Mouse (Mus musculus) heart, embryonic 15.5 days (tissue): ENCODE results near the gene Med13l. TPM values are rescaled to one million over a fixed set of nuclear protein-coding genes. Genes with fewer than 3 reads are reported as not detected.
"Not testable (repeated sequence)": the region's sequence is repeated elsewhere in the genome, so short reads cannot be mapped to it uniquely, and the experiment has no call there.

Experiments used
- ATAC-seq: fragments of 200-750 bp; cut with Nextera tagmentation; replicated peaks from 2 replicates; pipeline ENCODE4 v1.8.0; 2017; ENCODE audit warnings: low read depth, moderate TSS enrichment; ENCODE audit not compliant: insufficient number of reproducible peaks, insufficient read depth, low FRiP score
- H3K27ac ChIP-seq: fragments of 300-500 bp; sonication (generic); 2 replicates; pipeline ENCODE4 v1.5.1; 2015; ENCODE audit warnings: mild to moderate bottlenecking, inconsistent platforms
- H3K27me3 ChIP-seq: fragments of 300-500 bp; sonication (generic); 2 replicates; pipeline ENCODE4 v1.6.1; 2015; ENCODE audit warnings: inconsistent platforms
- H3K36me3 ChIP-seq: fragments of 300-500 bp; sonication (generic); 2 replicates; pipeline ENCODE4 v1.6.1; 2015; ENCODE audit warnings: mild to moderate bottlenecking, inconsistent platforms
- H3K4me1 ChIP-seq: fragments of 300-500 bp; sonication (generic); replicated peaks from 2 replicates; pipeline ENCODE4 v1.6.1; 2015; ENCODE audit warnings: inconsistent platforms
- H3K4me2 ChIP-seq: fragments of 300-500 bp; sonication (generic); 2 replicates; pipeline ENCODE4 v1.6.1; 2015; ENCODE audit warnings: inconsistent platforms, mild to moderate bottlenecking, moderate library complexity
- H3K4me3 ChIP-seq: fragments of 300-500 bp; sonication (generic); 2 replicates; pipeline ENCODE4 v1.5.1; 2015; ENCODE audit warnings: mild to moderate bottlenecking, inconsistent platforms
- H3K9ac ChIP-seq: fragments of 300-500 bp; sonication (generic); 2 replicates; pipeline ENCODE4 v1.6.1; 2015; ENCODE audit warnings: mild to moderate bottlenecking, inconsistent platforms
- H3K9me3 ChIP-seq: fragments of 300-500 bp; sonication (generic); replicated peaks from 2 replicates; pipeline ENCODE4 v1.6.1; 2016; ENCODE audit warnings: inconsistent platforms
- WGBS: fragments of 180-500 bp; shearing (Covaris S2); methylation state at CpG from one replicate; pipeline ENCODE4 v1.1.7; 2015; ENCODE audit warnings: mixed read lengths; 5-methylcytosine and 5-hydroxymethylcytosine counted together
- polyA plus RNA-seq: library from polyadenylated mRNA; unstranded; fragments of >200 nt; fragmentation: Nextera tagmentation; extraction: Ambion mirVana; gene quantifications from 2 replicates; pipeline ENCODE4 v1.2.1, GENCODE M21; 2015

Gene Med13l
- polyA plus RNA-seq, 1 experiment from 2014 or later, result 6.1 TPM

DNA sequence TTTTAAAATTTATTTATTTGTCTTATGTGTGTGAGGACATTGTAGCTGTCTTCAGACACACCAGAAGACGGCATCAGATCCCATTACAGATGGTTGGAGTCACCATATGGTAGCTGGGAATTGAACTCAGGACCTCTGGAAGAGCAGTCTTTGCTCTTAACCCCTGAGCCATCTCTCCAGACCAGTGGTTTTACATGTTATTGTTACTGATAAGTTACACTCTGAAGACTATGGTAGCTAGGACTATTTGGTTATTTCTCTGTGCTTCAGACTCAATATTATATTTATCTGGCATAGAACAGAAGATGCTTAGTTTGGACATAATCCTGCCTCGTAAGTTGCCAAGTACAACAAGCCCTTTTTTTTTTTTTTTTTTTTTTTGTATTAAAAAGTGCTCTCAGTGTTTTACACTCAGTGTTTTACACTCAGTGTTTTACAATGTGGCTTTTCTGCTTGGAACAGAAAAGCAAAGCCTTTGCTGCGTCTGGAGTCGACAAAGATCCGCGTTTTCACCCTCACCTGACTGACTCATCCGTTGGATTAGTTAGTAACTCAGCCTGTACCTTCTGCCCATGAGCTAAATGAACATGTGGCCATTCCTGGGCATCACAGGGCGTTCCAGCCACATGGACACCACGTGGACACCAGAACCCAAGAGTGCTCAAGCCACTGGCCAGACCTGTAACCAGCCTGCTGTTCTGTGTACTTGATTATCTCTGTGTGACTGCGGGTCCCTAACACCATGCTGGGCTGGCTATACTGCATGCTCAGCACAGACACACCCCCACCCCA, 88.9 kb downstream of the Med13l start:
- Histone ChIP-seq H3K36me3 (no peaks in the 10 kb centered on the region), H3K4me3 (no peak overlapping the region), H3K27ac (no peak overlapping the region), H3K4me1 (peaks cover 39% of the 10 kb centered on the region), H3K4me2 (no peak overlapping the region), H3K9me3 (no peaks in the 10 kb centered on the region), H3K9ac (no peak overlapping the region), H3K27me3 (no peaks in the 10 kb centered on the region)
- 81% methylated on average over 10 of the region's 10 CpGs for WGBS
- ATAC-seq, result no peak

DNA sequence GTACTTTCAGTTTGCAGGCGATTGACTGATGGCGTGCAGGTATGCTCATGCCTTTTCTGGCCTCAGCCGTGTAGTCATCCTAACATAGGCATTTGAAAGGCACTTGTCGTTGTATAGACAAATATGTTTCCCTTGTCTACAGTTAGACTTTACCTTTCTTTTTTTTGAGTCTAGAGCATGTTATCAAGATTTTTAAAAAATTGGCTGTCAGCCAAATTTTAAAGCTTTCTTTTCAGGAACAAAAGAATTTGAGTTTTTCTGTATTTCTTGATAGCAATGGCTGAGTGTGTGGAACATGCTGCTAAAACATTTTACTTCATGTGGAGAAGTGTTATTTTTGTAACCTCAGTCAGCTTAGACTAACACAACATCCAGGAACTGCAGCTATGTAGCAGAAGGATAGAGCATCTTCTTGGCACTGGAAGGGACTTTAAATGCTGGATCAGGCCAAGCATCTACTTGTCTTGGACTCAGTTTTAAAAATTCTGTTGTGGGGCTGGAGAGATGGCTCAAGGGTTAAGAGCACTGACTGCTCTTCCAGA, 89.6 kb downstream of the Med13l start:
- H3K4me3 ChIP-seq, result no peak overlapping the region
- 68% methylated on average over 4 of the region's 4 CpGs for whole genome bisulfite sequencing
- no peak overlapping the region for H3K9ac ChIP-seq
- no peaks in the 10 kb centered on the region for H3K27me3 ChIP-seq
- H3K9me3 ChIP-seq, result no peaks in the 10 kb centered on the region
- no peak overlapping the region for H3K27ac ChIP-seq
- H3K4me1 ChIP-seq, result peaks cover 40% of the 10 kb centered on the region
- no peak overlapping the region for H3K4me2 ChIP-seq
- no peaks in the 10 kb centered on the region for H3K36me3 ChIP-seq
- ATAC-seq, result no peak

DNA sequence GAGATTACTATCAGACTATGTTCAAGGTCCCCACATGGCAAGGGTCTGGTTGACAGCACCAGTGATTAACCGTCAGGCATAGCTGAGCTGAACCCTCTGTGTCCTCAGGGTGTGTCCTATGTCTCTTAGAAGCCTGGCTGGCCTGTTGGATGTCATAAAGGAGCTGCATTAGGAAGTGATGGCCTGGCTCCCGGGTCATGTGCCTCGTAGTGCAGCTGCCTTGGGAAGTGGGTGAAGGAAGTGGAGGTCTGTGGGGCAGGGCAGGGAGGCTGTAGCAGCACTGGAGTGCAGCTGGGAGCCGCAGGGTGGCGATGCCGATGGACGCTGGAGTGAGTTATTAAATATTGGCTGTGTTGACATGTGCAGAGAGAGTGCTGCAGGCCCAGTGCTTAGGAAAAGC, 90.3 kb downstream of the Med13l start:
- Histone ChIP-seq H3K4me2 (no peak overlapping the region), H3K9ac (no peak overlapping the region), H3K27ac (no peak overlapping the region), H3K4me1 (peaks cover 37% of the 10 kb centered on the region), H3K27me3 (no peaks in the 10 kb centered on the region), H3K9me3 (no peaks in the 10 kb centered on the region), H3K4me3 (no peak overlapping the region), H3K36me3 (no peaks in the 10 kb centered on the region)
- WGBS, result 62% methylated on average over 7 of the region's 7 CpGs
- no peak for ATAC-seq

DNA sequence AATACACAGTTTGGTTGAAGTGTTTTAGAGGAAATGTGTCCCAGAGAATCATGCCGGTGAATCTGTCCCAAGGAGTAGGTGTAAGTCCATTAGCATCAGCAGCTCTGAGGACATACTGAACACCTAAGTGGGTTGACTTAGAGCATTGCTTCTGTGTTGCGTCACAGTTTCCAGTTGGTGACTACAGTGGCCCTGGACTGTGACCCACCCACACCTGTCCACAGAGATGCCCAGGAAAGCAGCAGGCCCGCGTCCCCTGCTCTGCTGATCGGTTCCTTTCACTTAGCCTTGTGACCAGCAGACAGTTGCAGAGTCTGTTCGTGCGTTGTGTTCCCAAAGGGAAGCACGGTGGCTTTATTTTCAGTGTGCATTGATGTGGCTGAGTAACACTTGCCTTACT, 92.1 kb downstream of the Med13l start:
- WGBS, result 90% methylated on average over 8 of the region's 8 CpGs
- ATAC-seq, result no peak
- H3K36me3 ChIP-seq, result no peaks in the 10 kb centered on the region
- no peak overlapping the region for H3K27ac ChIP-seq
- no peak overlapping the region for H3K9ac ChIP-seq
- H3K4me2 ChIP-seq, result no peak overlapping the region
- peaks cover 43% of the 10 kb centered on the region for H3K4me1 ChIP-seq
- no peaks in the 10 kb centered on the region for H3K9me3 ChIP-seq
- H3K27me3 ChIP-seq, result no peaks in the 10 kb centered on the region
- H3K4me3 ChIP-seq, result no peak overlapping the region

DNA sequence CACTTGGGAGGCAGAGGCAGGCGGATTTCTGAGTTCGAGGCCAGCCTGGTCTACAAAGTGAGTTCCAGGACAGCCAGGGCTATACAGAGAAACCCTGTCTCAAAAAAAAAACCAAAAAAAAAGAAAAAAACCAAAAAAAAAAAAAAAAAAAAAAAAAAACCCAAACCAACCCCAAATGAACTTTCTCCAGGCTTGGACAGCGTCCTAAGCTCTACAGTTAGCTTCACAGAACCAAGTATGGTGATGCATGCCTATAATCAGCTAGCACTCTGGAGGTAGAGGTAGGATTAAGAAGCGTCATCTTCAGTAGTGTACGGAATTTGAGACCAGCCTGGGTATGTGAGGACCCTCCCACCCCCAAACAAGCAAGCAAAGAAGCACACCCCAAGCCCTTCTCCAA, 92.6 kb downstream of the Med13l start:
- not testable (repeated sequence) for H3K9me3 ChIP-seq, ATAC-seq, H3K4me3 ChIP-seq, H3K27me3 ChIP-seq, H3K4me2 ChIP-seq, H3K27ac ChIP-seq, H3K9ac ChIP-seq, H3K36me3 ChIP-seq
- peaks cover 38% of the 10 kb centered on the region for H3K4me1 ChIP-seq
- WGBS, result 95% methylated on average over 5 of the region's 5 CpGs

DNA sequence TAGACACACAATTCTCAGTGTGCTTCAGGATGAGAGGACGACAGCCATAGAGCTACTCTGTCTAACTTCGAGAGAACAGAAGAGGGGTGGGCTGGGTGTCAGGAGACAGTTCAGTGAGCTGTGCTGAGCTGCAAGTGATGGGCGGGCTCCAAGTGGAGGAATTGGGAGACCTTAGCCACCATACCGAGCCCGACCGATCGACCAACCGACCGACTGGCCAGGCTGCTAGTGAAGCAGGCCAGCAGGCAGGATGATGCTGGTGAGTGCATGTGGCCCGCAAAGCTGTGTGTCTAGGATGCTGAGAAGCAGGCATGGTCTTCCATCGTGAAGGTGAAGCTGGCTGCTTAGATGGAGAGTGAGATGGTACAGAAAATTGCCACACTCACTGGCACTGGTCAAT, 94.1 kb downstream of the Med13l start:
- H3K27ac ChIP-seq, result no peak overlapping the region
- no peak overlapping the region for H3K4me3 ChIP-seq
- H3K4me2 ChIP-seq, result no peak overlapping the region
- no peaks in the 10 kb centered on the region for H3K9me3 ChIP-seq
- H3K9ac ChIP-seq, result no peak overlapping the region
- peaks cover 43% of the 10 kb centered on the region for H3K4me1 ChIP-seq
- no peaks in the 10 kb centered on the region for H3K27me3 ChIP-seq
- WGBS, result 80% methylated on average over 11 of the region's 11 CpGs
- H3K36me3 ChIP-seq, result no peaks in the 10 kb centered on the region
- no peak for ATAC-seq

DNA sequence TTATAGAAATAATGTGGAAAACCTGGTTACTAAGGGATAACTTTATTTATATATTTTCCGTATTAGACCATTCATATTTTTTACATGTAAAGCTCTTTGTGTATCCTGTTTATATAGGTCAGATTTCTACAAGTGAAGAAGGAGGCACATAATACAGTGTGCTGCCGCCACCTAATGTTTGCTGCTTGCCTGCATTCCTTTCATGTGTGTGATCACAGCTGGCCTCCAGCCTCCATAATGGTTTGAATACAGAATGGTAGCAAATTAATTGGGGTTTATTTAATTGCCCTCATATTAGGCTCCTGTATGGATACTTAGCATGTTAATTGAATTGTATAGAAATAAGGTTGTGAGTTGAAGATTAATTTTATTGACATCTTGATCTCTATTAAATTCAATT, 94.5 kb downstream of the Med13l start:
- Histone ChIP-seq H3K9me3 (no peaks in the 10 kb centered on the region), H3K9ac (no peak overlapping the region), H3K27me3 (no peaks in the 10 kb centered on the region), H3K4me1 (peaks cover 42% of the 10 kb centered on the region), H3K4me2 (no peak overlapping the region), H3K36me3 (no peaks in the 10 kb centered on the region), H3K27ac (no peak overlapping the region), H3K4me3 (no peak overlapping the region)
- 54% methylated on average over 2 of the region's 2 CpGs for WGBS
- ATAC-seq, result no peak

DNA sequence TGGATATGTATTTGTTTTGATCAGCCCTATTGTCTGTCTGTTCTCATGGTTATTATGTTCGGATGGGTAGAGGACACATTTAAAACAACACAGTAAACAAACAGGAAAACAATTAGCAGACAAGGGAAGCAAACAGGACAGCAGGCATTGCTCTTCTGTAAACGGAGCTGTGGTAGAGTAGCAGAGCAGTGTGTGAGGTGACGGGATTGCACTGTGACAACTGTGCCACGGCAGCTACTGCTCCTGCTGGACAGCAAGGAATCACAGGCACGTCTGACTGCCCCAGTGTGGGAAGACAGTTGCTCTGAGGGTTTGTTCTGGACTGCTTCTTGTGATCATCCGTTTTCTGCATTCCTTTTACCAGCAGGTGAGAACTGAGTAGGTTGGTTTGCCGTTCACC, 94.9 kb downstream of the Med13l start:
- Histone ChIP-seq H3K9me3 (no peaks in the 10 kb centered on the region), H3K4me2 (no peak overlapping the region), H3K36me3 (no peaks in the 10 kb centered on the region), H3K9ac (no peak overlapping the region), H3K4me3 (no peak overlapping the region), H3K27ac (peak overlapping the region; percentile 46), H3K4me1 (peaks cover 46% of the 10 kb centered on the region), H3K27me3 (no peaks in the 10 kb centered on the region)
- no peak for ATAC-seq
- WGBS, result 50% methylated on average over 7 of the region's 7 CpGs

DNA sequence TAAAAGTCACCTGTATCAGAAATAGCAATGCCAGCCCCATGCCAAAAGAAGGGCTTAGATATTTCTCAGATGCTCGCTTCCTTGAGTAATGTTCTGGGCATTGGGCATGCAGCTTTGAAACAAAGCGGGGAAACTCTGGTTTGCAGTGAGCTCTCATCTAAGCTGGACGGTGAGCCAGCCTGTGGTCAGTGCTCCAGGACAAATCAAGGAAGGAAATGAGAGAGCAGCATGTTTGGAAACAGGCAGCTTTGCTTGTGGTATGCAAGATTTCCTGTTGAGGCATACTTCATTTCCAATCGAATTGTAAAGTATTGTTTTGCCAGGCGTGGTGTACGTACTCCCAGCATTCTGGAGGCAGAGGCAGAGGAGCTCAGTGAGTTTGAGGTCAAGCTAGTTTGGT, 95.5 kb downstream of the Med13l start:
- H3K9me3 ChIP-seq, result no peaks in the 10 kb centered on the region
- 65% methylated on average over 6 of the region's 6 CpGs for WGBS

DNA sequence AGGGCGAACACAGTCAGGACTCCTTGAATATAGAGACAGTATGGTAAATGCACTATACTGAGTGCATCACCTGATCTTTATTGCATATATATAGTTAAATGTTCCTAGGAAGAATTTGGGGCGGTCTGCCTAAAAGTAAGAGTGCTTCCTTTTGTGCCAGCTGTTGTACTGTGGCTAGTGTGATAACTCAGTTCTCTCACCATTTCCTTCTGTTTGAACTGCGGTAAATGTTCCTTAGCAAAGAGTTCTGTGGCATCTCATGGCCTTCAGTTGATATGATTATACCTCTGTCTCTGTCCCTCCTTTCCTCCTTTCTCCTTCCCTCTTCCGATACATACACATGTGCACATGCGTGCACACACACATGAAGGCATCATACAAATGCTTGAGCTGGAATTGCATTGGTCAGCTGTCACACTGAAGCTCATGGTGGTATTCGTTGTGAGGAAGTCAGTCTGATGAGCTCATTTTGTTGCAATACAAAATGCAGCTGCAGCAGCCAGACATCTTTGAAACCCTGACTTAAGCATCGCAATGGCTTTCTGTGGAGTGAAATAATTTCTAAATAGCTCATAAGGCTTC, 97.9 kb downstream of the Med13l start:
- Histone ChIP-seq H3K4me2 (no peak overlapping the region), H3K9ac (no peak overlapping the region), H3K4me1 (peaks cover 39% of the 10 kb centered on the region), H3K27me3 (no peaks in the 10 kb centered on the region), H3K27ac (no peak overlapping the region), H3K4me3 (no peak overlapping the region), H3K9me3 (no peaks in the 10 kb centered on the region), H3K36me3 (no peaks in the 10 kb centered on the region)
- ATAC-seq, result no peak
- WGBS, result 83% methylated on average over 7 of the region's 7 CpGs

More for the DNA sequence above, 95.5 kb downstream of the Med13l start:
- H3K27ac ChIP-seq, result peak overlapping the region; percentile 46; the same call in 1 of the 2 replicates
- ATAC-seq, result no peak
- H3K9ac ChIP-seq, result no peak overlapping the region
- H3K27me3 ChIP-seq, result no peaks in the 10 kb centered on the region
- H3K4me2 ChIP-seq, result no peak overlapping the region
- H3K4me1 ChIP-seq, result peaks cover 44% of the 10 kb centered on the region
- no peak overlapping the region for H3K4me3 ChIP-seq
- no peaks in the 10 kb centered on the region for H3K36me3 ChIP-seq

DNA sequence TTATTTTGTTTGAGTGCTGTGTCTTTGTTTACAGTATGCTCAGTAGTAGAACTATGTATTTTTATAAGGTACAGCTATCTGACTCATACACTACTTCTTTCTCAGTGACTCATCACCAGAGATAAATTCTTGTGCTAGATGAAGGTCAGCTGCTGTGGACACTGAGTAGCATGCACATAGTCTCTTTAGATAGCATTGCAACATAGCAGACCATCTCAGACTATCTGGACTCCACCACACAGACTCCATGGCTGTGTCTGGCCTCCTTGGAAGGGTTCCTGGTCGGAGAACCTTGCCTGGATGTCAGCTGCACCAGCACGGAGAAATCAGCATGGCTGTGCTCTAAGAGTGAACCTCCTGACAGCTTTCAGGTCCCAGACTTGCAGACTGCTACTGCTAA, 99.2 kb downstream of the Med13l start:
- Histone ChIP-seq H3K9ac (no peak overlapping the region), H3K27ac (0 out of 2 replicates have a peak overlapping the region, but pooled peaks have one; percentile 14), H3K4me1 (peaks cover 35% of the 10 kb centered on the region), H3K4me2 (no peak overlapping the region), H3K36me3 (no peaks in the 10 kb centered on the region), H3K4me3 (no peak overlapping the region), H3K27me3 (no peaks in the 10 kb centered on the region), H3K9me3 (no peaks in the 10 kb centered on the region)
- ATAC-seq, result no peak
- WGBS, result 48% methylated on average over 2 of the region's 2 CpGs

DNA sequence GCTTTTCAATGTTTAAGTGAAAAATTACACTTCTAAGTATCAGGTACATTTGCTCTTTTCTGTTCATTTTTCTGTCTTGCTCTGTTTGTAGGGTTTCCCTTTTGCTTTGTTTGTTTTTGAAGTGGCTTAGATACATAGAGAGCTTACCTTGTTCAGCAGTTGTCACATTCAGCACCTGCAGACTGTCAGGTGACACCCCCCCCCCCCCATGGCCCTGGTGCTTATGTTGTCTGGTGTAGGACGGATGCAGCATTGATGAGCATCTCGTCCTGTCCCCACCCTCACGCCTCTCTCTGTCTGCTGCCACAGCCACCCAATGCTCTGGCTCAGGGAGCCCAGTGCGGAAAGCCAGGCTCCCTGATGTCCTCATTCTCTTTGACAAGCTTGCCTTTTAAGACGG, 101.3 kb downstream of the Med13l start:
- no peak overlapping the region for H3K4me2 ChIP-seq
- no peaks in the 10 kb centered on the region for H3K27me3 ChIP-seq
- H3K36me3 ChIP-seq, result no peaks in the 10 kb centered on the region
- no peak overlapping the region for H3K9ac ChIP-seq
- no peak overlapping the region for H3K4me3 ChIP-seq
- H3K27ac ChIP-seq, result no peak overlapping the region
- H3K9me3 ChIP-seq, result no peaks in the 10 kb centered on the region
- peaks cover 36% of the 10 kb centered on the region for H3K4me1 ChIP-seq
- WGBS, result 66% methylated on average over 5 of the region's 5 CpGs
- ATAC-seq, result no peak
